Mouse (Mus musculus) kidney, adult 2 months (tissue): ENCODE data around the gene Tinagl1. TPM values are rescaled to one million over a fixed set of nuclear protein-coding genes. Genes with fewer than 3 reads are reported as not detected.

Experiments
- DNase-seq: peaks from one replicate; pipeline ENCODE4 v3.0.0; 2021
- H3K27ac ChIP-seq: fragments of 200-500 bp; 2 replicates; pipeline ENCODE4 v1.5.1; 2012; ENCODE audit warnings: low read depth, low read length, control low read depth, inconsistent platforms; ENCODE audit not compliant: insufficient read depth
- H3K27me3 ChIP-seq: fragments of 200-500 bp; replicated peaks from 2 replicates; pipeline ENCODE4 v1.6.1; 2012; ENCODE audit warnings: mild to moderate bottlenecking, moderate library complexity, low read length, inconsistent platforms; ENCODE audit not compliant: control insufficient read depth, insufficient read depth
- H3K36me3 ChIP-seq: fragments of 200-500 bp; 2 replicates; pipeline ENCODE4 v1.6.1; 2012; ENCODE audit warnings: mild to moderate bottlenecking, moderate library complexity, low read length, inconsistent platforms; ENCODE audit not compliant: control insufficient read depth, insufficient read depth
- H3K4me1 ChIP-seq: fragments of 200-500 bp; 2 replicates; pipeline ENCODE4 v1.6.1; 2011; ENCODE audit warnings: low read length; ENCODE audit not compliant: control insufficient read depth, insufficient read depth
- H3K4me3 ChIP-seq: fragments of 200-500 bp; 2 replicates; pipeline ENCODE4 v1.5.1; 2011; ENCODE audit warnings: mild to moderate bottlenecking, low read depth, low read length, control low read depth; ENCODE audit not compliant: insufficient read depth
- CTCF ChIP-seq: fragments of 200-500 bp; conservative IDR thresholded peaks from 2 replicates; pipeline ENCODE4 v1.5.1; 2011; ENCODE audit warnings: low read depth, mild to moderate bottlenecking, control low read depth, low read length, moderate library complexity, mixed read lengths; ENCODE audit not compliant: insufficient read depth, insufficient read length
- POLR2A ChIP-seq: fragments of 200-500 bp; IDR thresholded peaks from one replicate; pipeline ENCODE4 v1.6.1; 2011; ENCODE audit warnings: low read depth, low read length, control low read depth
- WGBS: fragments of 180-500 bp; shearing (Covaris S2); methylation state at CpG from one replicate; pipeline ENCODE4 v1.1.7; 2018; 5-methylcytosine and 5-hydroxymethylcytosine counted together
- polyA plus RNA-seq: library from polyadenylated mRNA; depleted of rRNA; stranded (reverse); fragments of >200 nt; gene quantifications from 2 replicates; pipeline ENCODE4 v1.2.3, GENCODE M21; 2012; rRNA removed

The Tinagl1 gene
- polyA plus RNA-seq, 1 experiment = 118 TPM

- WGBS = 63% methylated on average over 8 of the region's 8 CpGs
- no peak for TF ChIP-seq POLR2A
- no peak for TF ChIP-seq CTCF
- DNase-seq = no peak
- Histone ChIP-seq H3K36me3 (no peaks in the 10 kb centered on the region), H3K4me3 (no peak overlapping the region), H3K27ac (no peak overlapping the region), H3K27me3 (no peaks in the 10 kb centered on the region), H3K4me1 (peaks cover 10% of the 10 kb centered on the region)
These were observed 53.4 kb downstream of the Tinagl1 start for GRCm38 (mm10) chr4:130121560-130121959.

GRCm38 (mm10) chr4:130120752-130121151 lies 54.2 kb downstream of the Tinagl1 start:
- Histone ChIP-seq H3K27me3 (no peaks in the 10 kb centered on the region), H3K4me3 (no peak overlapping the region), H3K36me3 (no peaks in the 10 kb centered on the region), H3K27ac (no peak overlapping the region), H3K4me1 (peaks cover 10% of the 10 kb centered on the region)
- TF ChIP-seq POLR2A = no peak
- TF ChIP-seq CTCF = no peak
- 59% methylated on average over 4 of the region's 4 CpGs for WGBS
- DNase-seq = peak; percentile 52

Other genes starting within 250 kb of the Tinagl1 start
- not detected in 2 replicates for gene Spocd1, start 245.9 kb downstream of the Tinagl1 start, polyA plus RNA-seq
- 0.66 and 1.3 TPM in 2 replicates for gene Adgrb2, start 190.3 kb downstream of the Tinagl1 start, polyA plus RNA-seq
- gene Col16a1, start 127.3 kb downstream of the Tinagl1 start, polyA plus RNA-seq = 12.7 and 15.4 TPM in 2 replicates
- 129 and 139 TPM in 2 replicates for gene Pef1, start 72.6 kb downstream of the Tinagl1 start, polyA plus RNA-seq
- 0.54 and 0.56 TPM in 2 replicates for gene Hcrtr1, start 35.8 kb downstream of the Tinagl1 start, polyA plus RNA-seq
- 64.7 and 89.1 TPM in 2 replicates for gene Gm853, start 47.3 kb upstream of the Tinagl1 start, polyA plus RNA-seq
- gene Serinc2, start 104.1 kb upstream of the Tinagl1 start, polyA plus RNA-seq = 54.8 and 77.5 TPM in 2 replicates
- gene Fabp3, start 133.5 kb upstream of the Tinagl1 start, polyA plus RNA-seq = 235 and 321 TPM in 2 replicates
- 0.25 and 0.62 TPM in 2 replicates for gene Gm10570, start 133.6 kb upstream of the Tinagl1 start, polyA plus RNA-seq
- gene Zcchc17, start 184.8 kb upstream of the Tinagl1 start, polyA plus RNA-seq = 21.1 and 22.7 TPM in 2 replicates
- 22.1 and 23.2 TPM in 2 replicates for gene Snrnp40, start 185.0 kb upstream of the Tinagl1 start, polyA plus RNA-seq